Mouse (Mus musculus) G1E (cell line): ENCODE data around the gene Ctsa.

ENCODE experiments used
- CTCF ChIP-seq: IDR thresholded peaks from 2 replicates; pipeline ENCODE4 v1.5.1; 2012; ENCODE audit warnings: low read depth, low read length, inconsistent platforms, mixed read lengths
- GATA1 ChIP-seq: IDR thresholded peaks from 2 replicates; pipeline ENCODE4 v1.6.1; 2012; ENCODE audit warnings: borderline replicate concordance, low read length, inconsistent platforms, mixed read lengths
- POLR2AphosphoS5 ChIP-seq: IDR thresholded peaks from 2 replicates; pipeline ENCODE4 v1.6.1; 2012; ENCODE audit warnings: low read depth, low read length, inconsistent platforms; ENCODE audit not compliant: insufficient replicate concordance

DNA sequence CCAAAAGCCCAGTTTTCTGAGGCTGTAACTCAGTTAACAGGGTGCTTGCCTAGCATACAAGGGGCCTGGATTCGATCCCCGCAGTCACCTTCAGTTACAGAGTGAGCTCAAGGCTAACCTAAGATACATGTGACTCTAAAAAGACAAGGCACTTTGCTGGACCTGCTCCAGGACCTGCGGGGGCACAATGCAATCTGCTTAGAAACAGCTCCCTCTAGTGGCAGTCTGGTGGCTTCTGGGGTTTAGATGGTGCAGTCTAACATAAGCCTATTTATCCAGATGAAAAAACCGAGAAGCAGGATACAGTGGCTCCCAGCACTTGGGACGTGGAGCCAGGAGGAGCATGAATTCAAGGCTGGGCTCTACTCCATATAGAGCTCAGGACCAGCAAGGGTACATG lies 38.4 kb upstream of the Ctsa start:
- TF ChIP-seq CTCF (peak; percentile 89), GATA1 (no peak), POLR2AphosphoS5 (no peak)
